Mouse (Mus musculus): ENCODE measurements around the gene Cdc42ep5. TPM values are rescaled to one million over a fixed set of nuclear protein-coding genes. Genes with fewer than 3 reads are reported as not detected.
A peak's percentile ranks its signal among the peaks of the same experiment; 100 is the strongest.

Gene Cdc42ep5
- polyA plus RNA-seq, 1 experiment from 2014 or later, result 23.5 TPM

GRCm38 (mm10) chr7:4150811-4151221 lies 13.8 kb downstream of the Cdc42ep5 start:
- Histone ChIP-seq H3K27me3 (ENCODE audit: insufficient read depth, poor library complexity, severe bottlenecking) (peaks cover 40% of the 10 kb centered on the region), H3K9me3 (peaks cover 3% of the 10 kb centered on the region; the same call in 1 of the 2 replicates), H3K4me1 (replicated peaks) (peaks cover 31% of the 10 kb centered on the region), H3K36me3 (peaks cover 25% of the 10 kb centered on the region), H3K27ac (no peak overlapping the region), H3K4me3 (peak overlapping the region; percentile 71)
- no peak for DNase-seq (ENCODE audit: low spot score)
- WGBS, result 6% methylated on average over 14 of the region's 14 CpGs

DNA sequence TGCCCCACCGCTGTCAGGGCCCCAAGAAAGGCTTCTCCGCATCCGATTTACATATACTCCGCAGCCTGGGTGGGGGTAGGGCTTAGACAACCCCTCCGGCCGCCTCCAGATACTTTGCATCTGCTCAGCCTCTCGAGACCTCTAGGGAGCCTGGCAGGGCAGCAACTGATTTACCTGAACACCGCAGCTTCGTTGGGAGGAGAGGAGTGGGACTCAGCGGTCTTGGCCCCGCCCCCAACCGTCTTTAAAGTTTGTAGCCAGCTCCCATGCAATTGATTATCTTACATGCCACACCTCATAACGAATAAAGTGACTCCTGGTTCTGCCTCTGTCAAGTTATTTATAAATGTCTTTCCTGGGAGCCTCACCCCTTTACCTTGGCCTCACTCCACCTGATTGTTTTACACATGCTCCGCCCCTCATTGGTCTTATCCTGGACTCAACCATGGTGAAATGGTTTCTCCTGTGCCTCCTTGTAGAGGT lies 14.6 kb downstream of the Cdc42ep5 start, which contains the start of gene Leng9:
Gene Leng9, minus strand, starts transcription at position 316 of the 483 bp plus-strand sequence.
- 2% methylated on average over 14 of the region's 14 CpGs for whole genome bisulfite sequencing
- Histone ChIP-seq H3K36me3 (peaks cover 33% of the 10 kb centered on the region), H3K27me3 (ENCODE audit: insufficient read depth, poor library complexity, severe bottlenecking) (peaks cover 40% of the 10 kb centered on the region), H3K9me3 (peaks cover 3% of the 10 kb centered on the region; the same call in 1 of the 2 replicates), H3K27ac (peak within 1 kb of the TSS; percentile 86), H3K4me3 (peak within 1 kb of the TSS; percentile 71), H3K4me1 (replicated peaks) (peaks cover 31% of the 10 kb centered on the region)
- DNase-seq (ENCODE audit: low spot score), result no peak

DNA sequence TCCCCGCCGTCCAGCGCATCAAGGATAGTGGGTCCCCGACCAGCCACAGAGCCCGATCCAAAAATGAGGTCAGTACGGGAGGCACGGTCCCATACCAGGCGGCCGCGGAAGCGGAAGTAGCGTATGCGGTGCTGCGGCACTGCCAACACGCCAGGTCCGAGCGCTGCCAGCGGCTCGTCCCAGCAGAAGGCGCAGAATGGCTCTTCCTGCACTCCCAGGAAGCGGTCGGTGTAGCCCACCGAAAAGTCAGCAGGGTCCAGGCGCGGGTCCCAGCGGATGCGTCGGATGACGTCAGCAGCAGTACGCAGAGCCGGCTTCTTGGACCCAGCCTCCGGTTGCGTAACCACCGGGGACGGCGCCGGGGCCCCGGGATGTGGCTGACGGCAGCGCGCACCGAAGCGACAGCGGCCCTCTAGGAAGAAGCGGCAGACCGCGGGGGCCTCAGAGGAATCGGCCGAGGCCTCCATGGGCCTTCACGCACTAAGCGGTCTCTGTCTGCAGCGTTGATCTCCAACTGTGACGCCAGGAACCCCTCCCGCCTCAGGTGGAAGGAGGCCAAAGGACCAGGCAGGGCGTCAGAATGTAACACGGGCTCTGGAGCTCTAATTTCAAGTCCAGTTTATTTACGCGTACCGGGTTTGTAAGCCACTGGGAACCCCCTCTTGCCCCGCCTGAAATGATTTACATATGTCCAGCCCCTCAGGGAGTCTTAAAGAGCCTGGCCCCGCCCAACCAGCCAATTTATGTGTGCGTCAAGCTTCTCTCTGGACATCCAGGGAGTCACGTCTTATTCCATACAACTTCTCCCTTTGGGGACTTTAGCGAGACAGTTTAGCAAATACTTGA lies 15.2 kb downstream of the Cdc42ep5 start:
- H3K9me3 ChIP-seq, result peaks cover 3% of the 10 kb centered on the region; the same call in 1 of the 2 replicates
- peak overlapping the region; percentile 86 for H3K27ac ChIP-seq
- H3K4me3 ChIP-seq, result peak overlapping the region; percentile 71
- peaks cover 39% of the 10 kb centered on the region for H3K36me3 ChIP-seq
- peaks cover 31% of the 10 kb centered on the region for H3K4me1 ChIP-seq (replicated peaks)
- under 1% methylated on average over 64 of the region's 64 CpGs for WGBS
- peak; percentile 73 for DNase-seq (ENCODE audit: low spot score)
- peaks cover 40% of the 10 kb centered on the region for H3K27me3 ChIP-seq (ENCODE audit: insufficient read depth, poor library complexity, severe bottlenecking)

- Histone ChIP-seq H3K36me3 (peaks cover 48% of the 10 kb centered on the region), H3K27me3 (ENCODE audit: insufficient read depth, poor library complexity, severe bottlenecking) (peaks cover 37% of the 10 kb centered on the region), H3K4me3 (peak overlapping the region; percentile 71), H3K4me1 (replicated peaks) (peaks cover 31% of the 10 kb centered on the region), H3K27ac (peak overlapping the region; percentile 86), H3K9me3 (peaks cover 3% of the 10 kb centered on the region; the same call in 1 of the 2 replicates)
- WGBS, result 29% methylated on average over 18 of the region's 18 CpGs
- no peak for DNase-seq (ENCODE audit: low spot score)
Observed at GRCm38 (mm10) chr7:4148341-4149208, 16.1 kb downstream of the Cdc42ep5 start.

GRCm38 (mm10) chr7:4147836-4148235 lies 16.8 kb downstream of the Cdc42ep5 start:
- peaks cover 55% of the 10 kb centered on the region for H3K36me3 ChIP-seq
- peaks cover 31% of the 10 kb centered on the region for H3K4me1 ChIP-seq (replicated peaks)
- H3K27ac ChIP-seq, result no peak overlapping the region
- no peak for DNase-seq (ENCODE audit: low spot score)
- H3K9me3 ChIP-seq, result peaks cover 3% of the 10 kb centered on the region; the same call in 1 of the 2 replicates
- 86% methylated on average over 4 of the region's 4 CpGs for WGBS
- H3K4me3 ChIP-seq, result no peak overlapping the region
- peaks cover 30% of the 10 kb centered on the region for H3K27me3 ChIP-seq (ENCODE audit: insufficient read depth, poor library complexity, severe bottlenecking)

DNA sequence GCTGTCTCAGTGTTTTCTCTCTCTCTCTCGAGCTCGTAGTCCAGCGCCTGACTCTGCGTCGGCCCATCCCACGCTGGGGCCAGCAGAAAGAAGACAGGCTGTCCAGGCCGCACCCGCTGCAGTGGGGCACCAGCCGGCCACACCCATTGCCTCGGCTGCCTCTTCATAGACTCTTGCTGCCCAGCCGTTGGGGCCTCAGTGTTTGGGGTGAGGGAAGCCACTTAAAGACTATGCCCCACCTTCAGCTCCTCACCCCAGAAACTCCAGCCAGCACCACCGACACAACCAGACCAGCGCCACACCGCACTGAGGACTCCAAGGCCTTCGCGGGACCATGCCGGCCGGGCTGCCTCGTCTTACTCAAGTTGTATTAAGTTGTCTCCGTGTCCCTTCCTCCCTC lies 17.3 kb downstream of the Cdc42ep5 start:
- peaks cover 25% of the 10 kb centered on the region for H3K27me3 ChIP-seq (ENCODE audit: insufficient read depth, poor library complexity, severe bottlenecking)
- H3K36me3 ChIP-seq, result peaks cover 60% of the 10 kb centered on the region
- 94% methylated on average over 20 of the region's 20 CpGs for WGBS
- DNase-seq (ENCODE audit: low spot score), result no peak
- H3K4me1 ChIP-seq (replicated peaks), result peaks cover 31% of the 10 kb centered on the region
- H3K27ac ChIP-seq, result no peak overlapping the region
- H3K9me3 ChIP-seq, result peaks cover 3% of the 10 kb centered on the region; the same call in 1 of the 2 replicates
- no peak overlapping the region for H3K4me3 ChIP-seq

DNA sequence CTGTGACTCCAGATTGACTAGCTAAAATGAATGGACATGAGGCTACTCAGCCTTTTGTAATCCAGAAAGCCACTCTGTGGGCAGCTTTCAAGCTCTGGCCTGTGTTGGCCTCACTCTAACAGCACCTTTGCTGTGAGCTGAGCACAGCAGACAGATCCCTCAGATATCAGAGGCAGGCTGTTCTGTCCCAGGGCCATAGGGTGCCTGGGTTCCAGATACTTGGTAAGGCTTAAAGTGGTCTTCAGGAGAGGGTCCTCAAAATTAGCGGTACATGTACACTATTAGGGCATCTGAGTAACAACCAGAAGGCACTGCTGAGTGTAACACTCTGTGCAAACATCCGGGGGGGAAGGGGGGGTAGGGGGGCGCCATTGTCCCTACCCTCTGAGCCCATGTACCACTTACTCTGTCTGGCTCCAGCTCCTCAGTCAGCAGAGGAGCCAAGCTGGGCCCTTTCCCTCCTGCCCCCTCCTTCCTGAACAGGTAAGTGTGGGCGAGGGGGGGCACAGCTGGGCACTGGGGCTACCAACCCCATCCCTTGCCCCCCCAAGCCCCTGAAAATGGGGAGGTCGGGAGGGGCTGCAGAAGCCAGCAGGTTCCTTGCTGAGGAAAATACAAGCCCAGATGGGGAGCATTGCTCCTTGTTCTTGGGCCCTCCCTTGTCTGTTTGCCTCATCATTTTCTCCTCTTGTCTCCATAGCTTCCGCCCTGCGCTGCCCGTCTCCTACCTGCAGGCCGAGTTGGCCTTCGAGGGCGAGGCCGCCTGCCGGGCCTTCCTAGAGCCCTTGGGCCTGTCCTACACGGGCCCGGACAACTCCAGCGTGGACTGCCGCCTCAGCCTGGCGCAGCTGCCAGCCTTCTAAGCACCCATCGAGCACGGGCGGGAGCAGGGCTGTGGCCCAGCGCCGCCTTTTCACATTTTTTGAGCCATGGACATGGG lies 18.1 kb downstream of the Cdc42ep5 start:
- Histone ChIP-seq H3K9me3 (peaks cover 3% of the 10 kb centered on the region; the same call in 1 of the 2 replicates), H3K36me3 (peaks cover 68% of the 10 kb centered on the region), H3K4me1 (replicated peaks) (peaks cover 30% of the 10 kb centered on the region), H3K4me3 (no peak overlapping the region), H3K27ac (no peak overlapping the region), H3K27me3 (ENCODE audit: insufficient read depth, poor library complexity, severe bottlenecking) (peaks cover 16% of the 10 kb centered on the region)
- DNase-seq (ENCODE audit: low spot score), result no peak
- 94% methylated on average over 23 of the region's 23 CpGs for WGBS

- H3K27me3 ChIP-seq (ENCODE audit: insufficient read depth, poor library complexity, severe bottlenecking), result peaks cover 8% of the 10 kb centered on the region
- peak; percentile 56 for DNase-seq (ENCODE audit: low spot score)
- H3K27ac ChIP-seq, result no peak overlapping the region
- peaks cover 22% of the 10 kb centered on the region for H3K4me1 ChIP-seq (replicated peaks)
- H3K9me3 ChIP-seq, result no peaks in the 10 kb centered on the region
- H3K4me3 ChIP-seq, result 0 out of 2 replicates have a peak overlapping the region, but pooled peaks have one; percentile 2
- H3K36me3 ChIP-seq, result peaks cover 77% of the 10 kb centered on the region
- 76% methylated on average over 6 of the region's 6 CpGs for WGBS
Observed at GRCm38 (mm10) chr7:4145552-4146190, 19.0 kb downstream of the Cdc42ep5 start.

DNA sequence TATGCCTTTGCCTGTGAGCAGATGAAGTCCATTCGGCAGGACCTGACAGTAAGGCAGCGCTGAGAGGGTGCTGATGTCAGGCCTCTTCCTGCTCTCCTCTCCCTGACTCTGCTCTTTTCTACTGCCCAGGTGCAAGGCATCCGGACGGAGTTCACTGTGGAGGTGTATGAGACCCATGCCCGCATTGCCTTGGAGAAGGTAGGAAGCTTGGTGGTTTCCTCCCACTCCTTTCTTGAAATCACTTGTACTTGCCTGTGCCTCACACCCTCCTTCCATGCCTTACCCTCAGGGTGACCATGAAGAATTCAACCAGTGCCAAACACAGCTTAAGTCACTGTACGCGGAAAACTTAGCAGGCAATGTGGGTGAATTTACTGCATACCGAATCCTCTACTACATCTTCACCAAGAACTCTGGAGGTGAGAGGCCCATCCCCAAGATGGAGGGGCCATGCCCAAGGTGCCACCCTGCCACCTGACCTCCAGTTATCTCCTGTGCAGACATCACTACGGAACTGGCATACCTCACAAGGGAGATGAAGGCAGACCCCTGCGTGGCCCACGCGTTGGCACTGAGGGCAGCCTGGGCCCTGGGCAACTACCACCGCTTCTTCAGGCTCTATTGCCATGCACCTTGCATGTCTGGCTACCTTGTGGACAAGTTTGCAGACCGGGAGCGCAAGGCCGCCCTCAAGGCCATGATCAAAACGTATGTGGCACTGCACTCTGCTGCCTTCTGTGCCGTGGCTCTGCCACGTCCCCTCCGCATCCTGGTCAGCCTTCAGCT lies 19.7 kb downstream of the Cdc42ep5 start:
- DNase-seq (ENCODE audit: low spot score), result no peak
- Histone ChIP-seq H3K27ac (no peak overlapping the region), H3K4me1 (replicated peaks) (peaks cover 15% of the 10 kb centered on the region), H3K27me3 (ENCODE audit: insufficient read depth, poor library complexity, severe bottlenecking) (peaks cover under 1% of the 10 kb centered on the region; the same call in 1 of the 2 replicates), H3K36me3 (peaks cover 84% of the 10 kb centered on the region), H3K9me3 (no peaks in the 10 kb centered on the region), H3K4me3 (0 out of 2 replicates have a peak overlapping the region, but pooled peaks have one; percentile 2)
- 95% methylated on average over 20 of the region's 20 CpGs for WGBS

- 93% methylated on average over 13 of the region's 13 CpGs for WGBS
- peaks cover 10% of the 10 kb centered on the region for H3K4me1 ChIP-seq (replicated peaks)
- H3K9me3 ChIP-seq, result no peaks in the 10 kb centered on the region
- DNase-seq (ENCODE audit: low spot score), result no peak
- no peak overlapping the region for H3K27ac ChIP-seq
- H3K36me3 ChIP-seq, result peaks cover 93% of the 10 kb centered on the region
- no peaks in the 10 kb centered on the region for H3K27me3 ChIP-seq (ENCODE audit: insufficient read depth, poor library complexity, severe bottlenecking)
- H3K4me3 ChIP-seq, result no peak overlapping the region
Observed at GRCm38 (mm10) chr7:4144046-4144445, 20.6 kb downstream of the Cdc42ep5 start.

DNA sequence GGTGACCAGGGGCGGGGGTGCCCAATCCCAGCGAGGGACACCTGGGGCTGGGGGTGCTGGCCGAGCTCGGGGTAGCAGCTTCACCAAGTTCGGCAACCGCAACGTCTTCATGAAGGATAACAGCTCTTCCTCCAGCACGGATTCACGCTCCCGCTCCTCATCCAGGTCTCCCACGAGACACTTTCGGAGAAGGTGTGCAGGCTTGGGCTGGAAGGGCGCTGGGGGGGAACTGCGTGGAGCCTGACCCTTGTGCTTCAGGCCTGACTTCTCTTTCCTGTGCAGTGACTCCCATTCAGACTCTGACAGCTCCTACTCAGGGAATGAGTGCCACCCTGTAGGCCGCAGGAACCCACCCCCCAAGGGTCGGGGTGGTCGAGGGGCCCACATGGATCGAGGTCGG lies 21.2 kb downstream of the Cdc42ep5 start:
- Histone ChIP-seq H3K4me3 (no peak overlapping the region), H3K36me3 (peaks cover 98% of the 10 kb centered on the region), H3K27me3 (ENCODE audit: insufficient read depth, poor library complexity, severe bottlenecking) (no peaks in the 10 kb centered on the region), H3K27ac (no peak overlapping the region), H3K9me3 (no peaks in the 10 kb centered on the region), H3K4me1 (replicated peaks) (peaks cover 7% of the 10 kb centered on the region)
- no peak for DNase-seq (ENCODE audit: low spot score)
- WGBS, result 94% methylated on average over 19 of the region's 19 CpGs
